Mouse (Mus musculus) forebrain, embryonic 14.5 days (tissue): ENCODE measurements at regions not wholly inside any gene's neighbourhood (a gene's known extent, or its start where the extent isn't known, plus 50 kb on each side); places are given as distances from the start of the nearest gene placed in this dataset.
A peak's percentile ranks its signal among the peaks of the same experiment; 100 is the strongest.
"Not testable (repeated sequence)": the region's sequence is repeated elsewhere in the genome, so short reads cannot be mapped to it uniquely, and the experiment has no call there.

Source experiments
- ATAC-seq: fragments of 200-750 bp; cut with Nextera tagmentation; 2 replicates; pipeline ENCODE4 v1.8.0; 2017; ENCODE audit warnings: mild to moderate bottlenecking, moderate library complexity
- DNase-seq: peaks from one replicate; pipeline ENCODE4 v3.0.0-alpha.2; 2015; ENCODE audit warnings: low spot score
- H3K27ac ChIP-seq: fragments of 300-500 bp; sonication (generic); 2 replicates; pipeline ENCODE4 v1.5.1; 2014; ENCODE audit warnings: low read depth, mild to moderate bottlenecking, control low read depth, low read length, moderate library complexity
- H3K27me3 ChIP-seq: fragments of 300-500 bp; sonication (generic); replicated peaks from 2 replicates; pipeline ENCODE4 v1.6.1; 2014; ENCODE audit warnings: low read length, control low read depth, mixed read lengths; ENCODE audit not compliant: control insufficient read depth, insufficient read depth
- H3K36me3 ChIP-seq: fragments of 300-500 bp; sonication (generic); 2 replicates; pipeline ENCODE4 v1.6.1; 2014; ENCODE audit warnings: low read length, control low read depth; ENCODE audit not compliant: control insufficient read depth, insufficient read depth
- H3K4me1 ChIP-seq: fragments of 300-500 bp; sonication (generic); 2 replicates; pipeline ENCODE4 v1.6.1; 2014; ENCODE audit warnings: antibody characterized with exemption, low read length, control low read depth; ENCODE audit not compliant: control insufficient read depth, insufficient read depth
- H3K4me2 ChIP-seq: fragments of 300-500 bp; sonication (generic); 2 replicates; pipeline ENCODE4 v1.6.1; 2014; ENCODE audit warnings: mild to moderate bottlenecking, control low read depth, low read length
- H3K4me3 ChIP-seq: fragments of 300-500 bp; sonication (generic); 2 replicates; pipeline ENCODE4 v1.5.1; 2014; ENCODE audit warnings: low read depth, low read length, control low read depth
- H3K9ac ChIP-seq: fragments of 300-500 bp; sonication (generic); 2 replicates; pipeline ENCODE4 v1.6.1; 2014; ENCODE audit warnings: mild to moderate bottlenecking, low read length, control low read depth, moderate library complexity
- H3K9me3 ChIP-seq: fragments of 300-500 bp; sonication (generic); replicated peaks from 2 replicates; pipeline ENCODE4 v1.6.1; 2016; ENCODE audit warnings: low read length, control low read depth, mixed read lengths; ENCODE audit not compliant: control insufficient read depth
- WGBS: fragments of 180-500 bp; shearing (Covaris S2); extraction: QIAGEN DNeasy Blood & Tissue Kit; methylation state at CpG from one replicate; pipeline ENCODE4 v1.1.7; 2014; 5-methylcytosine and 5-hydroxymethylcytosine counted together

DNA sequence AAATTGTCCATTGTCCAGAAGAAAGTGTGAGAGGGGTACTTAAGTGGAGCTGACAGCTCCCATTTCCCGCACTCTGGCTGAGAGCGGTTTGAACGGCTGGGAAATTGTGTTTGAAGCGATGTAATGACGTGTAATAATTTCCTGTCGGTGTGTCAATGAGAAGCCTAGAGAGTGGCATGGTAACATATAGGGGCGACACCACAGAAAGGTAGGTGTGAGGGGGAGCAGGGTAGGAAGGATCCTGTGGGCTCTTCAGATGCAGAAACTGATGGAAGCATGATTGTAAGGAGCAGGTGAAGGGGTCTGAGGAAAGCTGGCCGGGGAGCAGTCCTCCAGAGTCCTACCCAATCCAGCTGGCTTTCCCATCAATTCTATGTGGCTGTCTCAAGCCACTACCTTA lies 189.2 kb upstream of the Irx4 start:
- Histone ChIP-seq H3K4me3 (no peak overlapping the region), H3K36me3 (no peaks in the 10 kb centered on the region), H3K27ac (no peak overlapping the region), H3K4me1 (peaks cover 8% of the 10 kb centered on the region; the same call in 1 of the 2 replicates), H3K27me3 (no peaks in the 10 kb centered on the region), H3K9ac (no peak overlapping the region), H3K4me2 (no peak overlapping the region), H3K9me3 (no peaks in the 10 kb centered on the region)
- peak; percentile 21 for DNase-seq
- peak; percentile 32; the same call in 1 of the 2 replicates for ATAC-seq
- WGBS: 32% methylated on average over 8 of the region's 8 CpGs

DNA sequence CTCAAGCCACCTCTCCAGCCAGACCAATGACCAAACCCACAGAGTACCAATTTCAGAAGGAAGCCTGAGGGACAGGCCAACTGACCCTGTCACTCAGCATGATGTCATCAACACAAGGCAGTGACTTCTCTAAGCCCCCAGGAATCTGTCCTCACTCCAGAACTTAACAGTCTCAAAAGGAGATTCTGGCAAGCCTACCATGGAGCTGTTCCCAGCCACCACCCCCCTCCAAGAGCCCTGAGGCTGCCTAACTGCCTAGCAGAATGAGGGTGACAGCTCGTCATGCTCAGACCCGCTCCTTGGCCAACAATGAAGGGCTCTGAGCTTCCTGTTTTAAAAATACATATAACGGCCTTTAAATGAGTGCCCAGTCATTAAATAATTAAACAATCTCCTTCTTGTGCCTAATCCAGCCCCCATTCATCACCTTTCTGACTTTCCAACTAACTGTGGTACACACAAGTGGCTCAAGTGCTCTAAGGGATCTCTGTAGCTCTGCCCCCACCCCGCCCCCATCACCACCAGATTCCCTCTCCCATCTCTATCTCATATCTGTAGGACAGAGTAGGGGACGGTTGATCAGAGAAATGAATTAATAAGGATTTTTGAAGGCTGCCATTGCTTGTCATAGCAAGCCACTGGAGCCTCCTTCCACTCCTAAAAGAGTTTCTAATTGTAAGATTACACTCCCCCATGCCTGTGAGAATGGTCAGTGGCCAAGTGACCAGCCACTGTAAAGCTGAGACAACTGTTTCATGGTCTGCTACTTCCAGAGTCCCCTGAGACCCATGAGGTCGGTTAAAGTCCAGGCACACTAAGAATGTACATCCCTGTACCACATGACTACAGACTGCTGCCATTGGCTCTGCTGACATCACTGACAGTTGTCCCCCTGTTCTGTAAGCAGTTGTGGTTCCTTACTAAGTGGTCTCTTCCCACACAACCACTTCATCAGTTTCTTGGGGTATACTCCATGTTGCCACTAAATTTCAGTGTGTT lies 188.1 kb upstream of the Irx4 start:
- no peaks in the 10 kb centered on the region for H3K27me3 ChIP-seq
- no peak overlapping the region for H3K4me3 ChIP-seq
- DNase-seq (peak; percentile 12), ATAC-seq (peak; percentile 40; the same call in 1 of the 2 replicates)
- no peaks in the 10 kb centered on the region for H3K9me3 ChIP-seq
- H3K27ac ChIP-seq: no peak overlapping the region
- H3K4me1 ChIP-seq: peaks cover 8% of the 10 kb centered on the region; the same call in 1 of the 2 replicates
- no peak overlapping the region for H3K4me2 ChIP-seq
- WGBS: 61% methylated on average over 6 of the region's 6 CpGs
- H3K9ac ChIP-seq: no peak overlapping the region
- no peaks in the 10 kb centered on the region for H3K36me3 ChIP-seq

DNA sequence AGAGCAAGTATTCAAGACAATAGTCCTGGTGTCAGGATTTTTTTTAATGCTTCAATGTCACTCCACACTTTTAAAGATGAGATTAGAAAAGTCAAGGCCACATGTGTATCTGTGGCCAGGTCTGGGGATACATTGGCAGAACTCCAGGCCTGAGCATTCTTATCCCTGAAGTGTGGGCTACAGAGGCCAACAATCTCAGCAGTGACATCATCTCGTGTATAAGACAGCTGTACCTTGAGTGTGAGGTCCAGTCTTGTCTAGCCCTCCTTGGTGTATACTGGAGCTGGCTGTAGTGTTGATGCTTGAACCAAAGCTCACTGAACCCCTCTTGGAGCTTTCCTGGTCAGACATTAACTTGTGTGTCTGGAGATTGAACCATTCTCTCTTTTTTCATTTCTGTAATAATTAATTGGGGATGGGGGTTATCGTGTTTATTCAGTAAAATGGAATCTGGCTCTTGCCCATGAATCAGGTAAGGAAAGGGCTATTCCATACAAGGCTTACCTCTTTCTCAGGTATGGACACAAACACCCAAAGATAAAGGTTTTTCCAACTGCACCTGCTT lies 182.3 kb upstream of the Irx4 start:
- Histone ChIP-seq H3K9me3 (no peaks in the 10 kb centered on the region), H3K4me1 (no peaks in the 10 kb centered on the region), H3K27me3 (no peaks in the 10 kb centered on the region), H3K27ac (no peak overlapping the region), H3K4me2 (no peak overlapping the region), H3K4me3 (no peak overlapping the region), H3K9ac (no peak overlapping the region), H3K36me3 (no peaks in the 10 kb centered on the region)
- DNase-seq (no peak), ATAC-seq (no peak)
- 70% methylated on average over 2 of the region's 2 CpGs for whole genome bisulfite sequencing

DNA sequence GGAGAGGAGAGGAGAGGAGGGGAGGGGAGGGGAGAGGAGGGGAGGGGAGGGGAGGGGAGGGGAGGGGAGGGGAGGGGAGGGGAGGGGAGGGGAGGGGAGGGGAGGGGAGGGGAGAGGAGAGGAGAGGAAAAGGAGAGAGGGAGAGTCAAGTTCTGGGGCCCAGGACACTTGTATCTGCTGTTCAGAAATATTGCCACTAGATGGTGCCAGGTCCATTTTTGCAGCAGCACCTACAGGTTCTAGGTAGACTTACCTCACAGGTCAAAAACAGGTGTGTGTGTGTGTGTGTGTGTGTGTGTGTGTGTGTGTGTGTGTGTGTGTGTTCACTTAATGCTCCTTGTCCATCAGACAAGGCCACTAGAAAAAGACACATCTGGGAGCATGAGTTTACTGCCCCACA lies 172.5 kb upstream of the Irx4 start:
- DNase-seq, H3K36me3 ChIP-seq, H3K4me2 ChIP-seq, ATAC-seq, H3K27ac ChIP-seq, H3K4me3 ChIP-seq, H3K9me3 ChIP-seq, H3K27me3 ChIP-seq, H3K9ac ChIP-seq, H3K4me1 ChIP-seq: not testable (repeated sequence)

DNA sequence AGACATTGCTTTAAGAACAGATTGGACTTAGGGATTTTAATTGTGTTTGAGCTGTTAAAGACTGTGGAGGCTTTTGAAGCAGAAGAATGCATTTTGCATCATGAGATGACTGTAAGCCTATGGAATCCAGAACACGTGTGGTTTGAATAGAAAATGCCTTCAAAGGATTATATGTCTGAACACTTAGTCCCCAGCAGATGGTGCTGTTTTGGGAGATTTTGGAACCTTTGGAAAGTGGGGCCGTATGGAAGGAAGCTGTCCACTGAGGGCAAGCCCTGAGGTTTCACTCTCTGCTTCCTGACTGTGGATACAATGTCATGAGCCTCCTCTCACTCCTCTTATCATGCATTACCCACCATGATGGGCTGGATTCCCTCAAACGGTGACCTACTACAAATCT lies 168.4 kb upstream of the Irx4 start:
- ATAC-seq (no peak), DNase-seq (no peak)
- no peaks in the 10 kb centered on the region for H3K4me1 ChIP-seq
- H3K27me3 ChIP-seq: 0 out of 2 replicates have a peak, but pooled peaks cover 9% of the 10 kb centered on the region
- WGBS: 46% methylated on average over 3 of the region's 3 CpGs
- H3K36me3 ChIP-seq: no peaks in the 10 kb centered on the region
- no peak overlapping the region for H3K27ac ChIP-seq
- H3K9me3 ChIP-seq: no peaks in the 10 kb centered on the region
- no peak overlapping the region for H3K4me2 ChIP-seq
- no peak overlapping the region for H3K4me3 ChIP-seq
- no peak overlapping the region for H3K9ac ChIP-seq

DNA sequence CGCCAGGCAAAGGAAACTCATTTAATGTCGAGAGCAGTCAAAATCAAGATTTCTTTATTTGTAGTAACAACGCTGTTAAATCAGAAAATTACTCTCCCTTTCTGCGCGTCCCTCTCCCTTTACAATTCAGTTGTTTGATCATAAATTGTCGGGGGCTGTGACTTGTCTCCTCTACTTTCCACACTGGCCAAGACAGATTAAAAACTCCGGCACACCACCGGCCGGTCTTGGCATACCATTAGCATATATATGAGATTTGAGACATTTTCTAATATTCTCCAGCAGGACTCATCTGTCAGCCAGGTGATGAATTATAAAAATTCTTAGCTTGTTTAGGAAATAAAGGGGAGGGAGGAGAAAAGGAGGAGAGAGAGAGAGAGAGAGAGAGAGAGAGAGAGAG lies 162.8 kb upstream of the Irx4 start:
- H3K27me3 ChIP-seq: 0 out of 2 replicates have a peak, but pooled peaks cover 5% of the 10 kb centered on the region
- H3K4me3 ChIP-seq: no peak overlapping the region
- H3K27ac ChIP-seq: no peak overlapping the region
- H3K36me3 ChIP-seq: no peaks in the 10 kb centered on the region
- no peak overlapping the region for H3K4me2 ChIP-seq
- WGBS: 87% methylated on average over 9 of the region's 9 CpGs
- DNase-seq (peak; percentile 1), ATAC-seq (no peak)
- H3K9me3 ChIP-seq: no peaks in the 10 kb centered on the region
- no peak overlapping the region for H3K9ac ChIP-seq
- H3K4me1 ChIP-seq: no peaks in the 10 kb centered on the region

DNA sequence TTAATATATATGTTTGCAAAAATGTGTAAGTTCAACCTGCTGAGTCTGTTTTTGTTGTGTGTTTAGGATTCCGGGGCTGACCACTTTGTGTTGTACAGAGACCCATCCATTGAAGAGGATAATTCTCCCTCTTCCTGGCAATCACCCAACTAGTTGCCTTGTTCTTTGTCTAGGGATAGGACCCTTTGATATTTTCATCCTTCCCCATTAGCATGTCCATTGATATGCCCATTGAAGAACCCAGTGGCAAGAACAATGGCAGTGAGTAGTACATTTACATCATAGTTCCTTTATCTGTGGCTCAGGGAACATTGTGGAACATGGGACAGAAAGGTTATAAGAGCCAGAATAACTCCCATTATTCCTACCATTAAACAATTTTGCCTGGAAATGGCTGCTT lies 160.9 kb upstream of the Irx4 start:
- Histone ChIP-seq H3K9ac (no peak overlapping the region), H3K27me3 (0 out of 2 replicates have a peak, but pooled peaks cover 2% of the 10 kb centered on the region), H3K4me1 (no peaks in the 10 kb centered on the region), H3K36me3 (no peaks in the 10 kb centered on the region), H3K27ac (no peak overlapping the region), H3K4me2 (no peak overlapping the region), H3K4me3 (no peak overlapping the region), H3K9me3 (no peaks in the 10 kb centered on the region)
- 14% methylated on average over 1 of the region's 1 CpGs for WGBS
- DNase-seq: peak; percentile 17
- no peak for ATAC-seq

DNA sequence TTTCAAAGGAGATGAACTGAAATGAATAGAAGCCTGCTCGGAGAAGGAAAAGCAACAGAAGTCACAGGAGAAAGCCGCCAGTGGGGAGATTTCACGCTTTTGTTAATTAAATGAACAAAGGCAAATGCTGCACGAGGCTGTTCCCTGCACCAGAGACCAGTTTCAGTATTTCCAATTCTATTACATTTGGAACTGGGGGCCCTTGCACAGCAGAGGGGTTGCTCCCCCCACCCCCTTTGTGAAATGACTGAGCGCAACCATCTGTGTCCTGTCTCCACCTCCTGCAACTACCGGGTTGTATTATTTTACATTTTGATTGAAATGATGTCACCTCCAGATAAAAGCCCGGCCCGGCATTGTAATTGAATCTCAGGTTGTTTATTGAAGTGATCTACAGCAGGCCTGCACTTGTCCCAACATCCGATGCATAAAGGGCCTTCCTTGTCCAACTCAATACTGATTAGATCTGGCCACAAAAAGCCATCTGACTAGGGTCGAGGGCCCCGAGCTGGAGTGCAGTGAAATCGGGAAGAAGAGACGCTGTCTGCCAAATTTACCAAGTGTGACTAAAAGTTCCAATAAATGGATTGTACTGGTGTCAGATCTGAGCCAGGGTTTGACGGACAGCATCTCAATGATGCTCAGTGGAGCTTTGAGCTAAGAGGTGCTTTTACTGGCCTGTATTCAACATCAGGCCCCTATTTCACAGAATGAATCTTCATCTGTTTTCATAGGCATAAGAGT lies 152.9 kb upstream of the Irx4 start:
- 34% methylated on average over 14 of the region's 14 CpGs for WGBS
- H3K4me1 ChIP-seq: peaks cover 9% of the 10 kb centered on the region
- no peak overlapping the region for H3K4me3 ChIP-seq
- no peaks in the 10 kb centered on the region for H3K9me3 ChIP-seq
- H3K4me2 ChIP-seq: no peak overlapping the region
- H3K27me3 ChIP-seq: no peaks in the 10 kb centered on the region
- no peak overlapping the region for H3K9ac ChIP-seq
- DNase-seq (peak; percentile 61), ATAC-seq (peak; percentile 84)
- no peaks in the 10 kb centered on the region for H3K36me3 ChIP-seq
- peak overlapping the region; percentile 17 for H3K27ac ChIP-seq
